In the genomic region with DNA sequence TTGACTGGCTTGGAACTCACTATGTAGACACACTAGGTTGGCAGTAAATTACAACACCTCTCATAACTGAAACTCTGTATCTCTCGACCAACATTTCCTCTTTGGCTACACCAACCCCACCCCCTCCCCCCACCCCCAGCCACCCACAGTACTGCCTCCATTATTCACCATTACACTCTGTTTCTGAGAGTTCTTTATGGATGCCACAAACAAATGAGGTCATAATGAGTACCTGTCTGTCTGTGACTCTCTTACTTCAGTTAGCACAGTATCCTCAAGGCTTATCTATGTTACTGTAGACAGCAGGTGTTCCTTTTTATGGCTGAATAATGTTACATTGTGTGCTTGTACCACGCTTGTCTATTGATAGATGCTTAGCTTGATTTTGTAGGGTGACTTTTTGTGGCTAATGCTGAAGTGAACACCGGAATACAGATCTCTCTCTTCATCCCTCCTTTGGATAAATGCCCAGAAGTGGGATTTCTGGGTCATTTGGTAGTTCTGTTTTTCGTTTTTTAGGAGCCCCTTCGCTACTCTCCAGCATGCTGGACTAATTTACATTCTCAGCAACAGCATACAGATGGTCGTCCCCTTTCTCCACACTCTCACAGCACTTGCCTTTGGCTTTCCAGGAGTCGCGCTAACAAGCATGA, we compare ENCODE assay signal across 11 mouse cellular contexts.
A peak's percentile ranks its signal among the peaks of the same experiment; 100 is the strongest.
DNase-seq lines count a peak whose midpoint lies in the region; ATAC-seq and TF ChIP-seq lines count a peak whose summit lies in the region.
"Had no signal": no experiment of that assay in that cellular context is flagged by ENCODE, and none has a peak within 500 bp of the region (broad histone marks: within the 10 kb centered on the region; RNA-seq: fewer than 3 reads in every experiment).

No protein-coding gene starts in this region.

- H3K4me2 ChIP-seq in forebrain, embryonic 13.5 days = peak overlapping the region; percentile 28
- H3K4me2 ChIP-seq in limb, embryonic 14.5 days (replicated peaks; ENCODE audit: low read depth, low read length, severe bottlenecking) = no peak overlapping the region
- no peak overlapping the region for H3K4me2 ChIP-seq in intestine, embryonic 16.5 days (ENCODE audit: low read depth, low read length)
- H3K4me2 ChIP-seq: heart, embryonic 12.5 days had no signal

- ATAC-seq in frontal cortex, adult (ENCODE audit: low TSS enrichment) = peak; percentile 84
- peak; percentile 93 for ATAC-seq in forebrain, embryonic 13.5 days
- ATAC-seq in limb, embryonic 14.5 days (ENCODE audit: low FRiP score, low read depth) = peak; percentile 67; the same call in 1 of the 2 replicates
- no peak for ATAC-seq in intestine, embryonic 16.5 days
- ATAC-seq: CD4-positive, CD25-positive, alpha-beta regulatory T cell, adult 4 months had no signal

- no peaks in the 10 kb centered on the region for H3K9me3 ChIP-seq in forebrain, embryonic 13.5 days (replicated peaks)
- H3K9me3 ChIP-seq in limb, embryonic 14.5 days (ENCODE audit: control insufficient read depth, low read length) = peaks cover 4% of the 10 kb centered on the region; the same call in 1 of the 2 replicates
- no peaks in the 10 kb centered on the region for H3K9me3 ChIP-seq in intestine, embryonic 16.5 days (ENCODE audit: control insufficient read depth, low read length)

- H3K27me3 ChIP-seq in forebrain, embryonic 13.5 days = no peaks in the 10 kb centered on the region
- no peaks in the 10 kb centered on the region for H3K27me3 ChIP-seq in limb, embryonic 14.5 days (ENCODE audit: control insufficient read depth, insufficient read depth, low read length)
- H3K27me3 ChIP-seq in intestine, embryonic 16.5 days (replicated peaks; ENCODE audit: control insufficient read depth, insufficient read depth, low read length) = no peaks in the 10 kb centered on the region
- H3K27me3 ChIP-seq: heart, embryonic 12.5 days had no signal

- H3K4me3 ChIP-seq in forebrain, embryonic 13.5 days = no peak overlapping the region
- H3K4me3 ChIP-seq in limb, embryonic 14.5 days (replicated peaks; ENCODE audit: low read length) = no peak overlapping the region
- no peak overlapping the region for H3K4me3 ChIP-seq in intestine, embryonic 16.5 days (ENCODE audit: low read length)
- H3K4me3 ChIP-seq: heart, embryonic 12.5 days had no signal

- no peak for TF ChIP-seq POLR2A in limb, embryonic 14.5 days (IDR thresholded peaks at IDR 0.05; ENCODE audit: borderline replicate concordance, extremely low read depth, insufficient read depth, insufficient read length)

- no peak for DNase-seq in frontal cortex, postnatal 25 days (ENCODE audit: low spot score in 2 of 2)
- DNase-seq in 416B (ENCODE audit: low read depth) = peak; percentile 81
- DNase-seq in limb, embryonic 14.5 days (ENCODE audit: low spot score) = no peak
- DNase-seq in urinary bladder, postnatal 36 days (ENCODE audit: low spot score in 2 of 2) = no peak
- DNase-seq in embryo, embryonic 10.5 days (ENCODE audit: low spot score) = no peak
- DNase-seq: kidney, adult 11 months had no signal

- no peaks in the 10 kb centered on the region for H3K36me3 ChIP-seq in forebrain, embryonic 13.5 days (ENCODE audit: poor library complexity, severe bottlenecking)
- no peaks in the 10 kb centered on the region for H3K36me3 ChIP-seq in limb, embryonic 14.5 days (ENCODE audit: control insufficient read depth, insufficient read depth, low read length)
- no peaks in the 10 kb centered on the region for H3K36me3 ChIP-seq in intestine, embryonic 16.5 days (ENCODE audit: control insufficient read depth, insufficient read depth, low read length)
- H3K36me3 ChIP-seq: heart, embryonic 12.5 days had no signal

- peaks cover 19% of the 10 kb centered on the region for H3K4me1 ChIP-seq in forebrain, embryonic 13.5 days
- H3K4me1 ChIP-seq in limb, embryonic 14.5 days (ENCODE audit: control insufficient read depth, insufficient read depth, low read length) = no peaks in the 10 kb centered on the region; the same call in 1 of the 2 replicates
- no peaks in the 10 kb centered on the region for H3K4me1 ChIP-seq in intestine, embryonic 16.5 days (ENCODE audit: control insufficient read depth, insufficient read depth, low read length)
- H3K4me1 ChIP-seq: heart, embryonic 12.5 days had no signal

- H3K27ac ChIP-seq in forebrain, embryonic 13.5 days = peak overlapping the region; percentile 81
- H3K27ac ChIP-seq in limb, embryonic 14.5 days (replicated peaks; ENCODE audit: low read depth, low read length) = no peak overlapping the region
- H3K27ac ChIP-seq in intestine, embryonic 16.5 days (ENCODE audit: low read length) = no peak overlapping the region

- no peak overlapping the region for H3K9ac ChIP-seq in forebrain, embryonic 13.5 days
- no peak overlapping the region for H3K9ac ChIP-seq in limb, embryonic 14.5 days (ENCODE audit: low read depth, low read length, severe bottlenecking)
- H3K9ac ChIP-seq in intestine, embryonic 16.5 days (ENCODE audit: low read depth, low read length) = no peak overlapping the region
- H3K9ac ChIP-seq: heart, embryonic 12.5 days had no signal

- 15% methylated on average over 8 of the region's 8 CpGs for WGBS in forebrain, embryonic 13.5 days
- 31% methylated on average over 8 of the region's 8 CpGs for WGBS in limb, embryonic 14.5 days
- 65% methylated on average over 8 of the region's 8 CpGs for WGBS in intestine, embryonic 16.5 days
